Mouse (Mus musculus): Measurements from ENCODE around the gene Ubxn6.

Ubxn6 gene

GRCm38 (mm10) chr17:56022989-56023290 lies 51.9 kb downstream of the Ubxn6 start:
- DNase-seq = no peak

DNA sequence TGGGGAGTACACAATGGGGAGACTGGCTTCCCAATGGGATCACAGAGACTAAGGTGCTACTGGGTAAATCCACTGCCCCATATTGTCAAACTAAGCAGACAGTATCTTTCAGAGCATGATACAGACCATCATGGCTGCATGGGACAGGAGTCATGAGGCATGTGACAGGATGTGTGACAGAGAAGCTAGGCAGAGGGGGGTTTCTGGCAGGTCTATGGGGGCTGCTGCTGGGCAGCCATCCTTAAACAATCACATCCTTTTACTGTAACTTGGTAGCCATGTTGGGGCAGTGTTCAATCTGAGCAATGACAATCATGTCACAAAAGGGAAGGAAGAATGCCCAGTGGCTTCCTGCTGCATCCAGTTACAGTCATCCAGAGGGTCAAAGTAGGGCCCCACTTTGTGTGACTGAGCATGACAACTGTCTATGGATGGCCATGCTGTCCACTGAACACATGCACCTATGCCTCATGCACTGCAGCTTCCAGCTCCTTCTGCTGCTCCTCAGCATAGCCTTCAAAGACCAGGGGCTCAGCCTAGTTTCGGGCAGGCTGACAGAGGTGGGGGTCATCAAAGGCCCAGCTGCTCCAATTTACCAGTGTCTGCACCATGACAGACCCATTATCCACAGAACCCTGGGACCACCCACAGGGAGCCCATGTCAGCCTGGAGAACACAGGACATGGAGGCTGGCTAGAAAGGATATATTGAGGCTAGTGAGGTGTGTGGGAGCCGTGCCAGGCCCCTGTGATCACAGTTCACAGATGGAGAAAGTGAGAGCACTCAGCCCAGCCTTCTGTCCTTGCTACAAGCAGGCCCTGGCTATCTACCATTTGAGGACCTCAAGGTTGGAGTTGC lies 52.5 kb downstream of the Ubxn6 start:
- DNase-seq = no peak

- DNase-seq = no peak
Measured at GRCm38 (mm10) chr17:56021161-56021910, 53.5 kb downstream of the Ubxn6 start.

GRCm38 (mm10) chr17:56020400-56021084 lies 54.3 kb downstream of the Ubxn6 start:
- no peak for DNase-seq

- DNase-seq = peak; percentile 76
Measured at GRCm38 (mm10) chr17:56018347-56019131, 56.3 kb downstream of the Ubxn6 start.

- no peak for DNase-seq
Measured at GRCm38 (mm10) chr17:56017848-56018247, 57.0 kb downstream of the Ubxn6 start.
